Mouse (Mus musculus) erythroid progenitor cell, adult 5-6 weeks (primary cell): ENCODE results near the gene Nptx2. TPM values are rescaled to one million over a fixed set of nuclear protein-coding genes. Genes with fewer than 3 reads are reported as not detected.

Experiments
- ATAC-seq: replicated peaks from 2 replicates; pipeline ENCODE4 v1.8.0; 2016; ENCODE audit warnings: moderate number of reproducible peaks, mild to moderate bottlenecking, moderate TSS enrichment, inconsistent platforms; ENCODE audit not compliant: poor library complexity, low FRiP score, severe bottlenecking
- total RNA-seq, 2 experiments: library from RNA; stranded (forward) in 1 of 2; stranded (reverse) in 1 of 2; fragments of 150-400 nt in 1 of 2; fragments of 186-747, 209-891 nt in 1 of 2; gene quantifications; 2 replicates each; pipeline versions ENCODE4 v1.2.3 to v1.2.4; 2015 to 2017; ENCODE audit warnings: low replicate concordance in 2 of 2

The Nptx2 gene
- total RNA-seq (2015; ENCODE audit: low replicate concordance) (not detected in 2 replicates), total RNA-seq (2017; ENCODE audit: low replicate concordance) (not detected in 2 replicates)

GRCm38 (mm10) chr5:144545653-144546422 is at the start of gene Nptx2:
Gene Nptx2 (plus strand): TSS chr5:144545902.
- no peak for ATAC-seq

GRCm38 (mm10) chr5:144496481-144496880 is 49.2 kb upstream of the Nptx2 start:
- no peak for ATAC-seq

- ATAC-seq: no peak
Measured at GRCm38 (mm10) chr5:144504239-144504638, 41.5 kb upstream of the Nptx2 start.

- ATAC-seq: no peak
Measured at GRCm38 (mm10) chr5:144505731-144506130, 40.0 kb upstream of the Nptx2 start.

- ATAC-seq: no peak
Measured at GRCm38 (mm10) chr5:144506156-144506555, 39.5 kb upstream of the Nptx2 start.

GRCm38 (mm10) chr5:144506689-144507552 is 38.8 kb upstream of the Nptx2 start:
- ATAC-seq: no peak

GRCm38 (mm10) chr5:144509431-144509830 is 36.3 kb upstream of the Nptx2 start:
- no peak for ATAC-seq

- no peak for ATAC-seq
Measured at GRCm38 (mm10) chr5:144514738-144515137, 31.0 kb upstream of the Nptx2 start.

GRCm38 (mm10) chr5:144515241-144515640 is 30.5 kb upstream of the Nptx2 start:
- no peak for ATAC-seq

- no peak for ATAC-seq
Measured at GRCm38 (mm10) chr5:144520096-144520495, 25.6 kb upstream of the Nptx2 start.

GRCm38 (mm10) chr5:144524774-144525173 is 20.9 kb upstream of the Nptx2 start:
- ATAC-seq: no peak

- ATAC-seq: no peak
Measured at GRCm38 (mm10) chr5:144529123-144529522, 16.6 kb upstream of the Nptx2 start.

- ATAC-seq: no peak
Measured at GRCm38 (mm10) chr5:144542711-144543308, 2.9 kb upstream of the Nptx2 start.

GRCm38 (mm10) chr5:144546423-144546995 is 807 bp downstream of the Nptx2 start:
- no peak for ATAC-seq

GRCm38 (mm10) chr5:144547333-144547878 is 1.7 kb downstream of the Nptx2 start:
- ATAC-seq: no peak

GRCm38 (mm10) chr5:144548079-144548631 is 2.5 kb downstream of the Nptx2 start:
- ATAC-seq: no peak

- ATAC-seq: no peak
Measured at GRCm38 (mm10) chr5:144550003-144550402, 4.3 kb downstream of the Nptx2 start.

- no peak for ATAC-seq
Measured at GRCm38 (mm10) chr5:144550622-144551137, 5.0 kb downstream of the Nptx2 start.

- no peak for ATAC-seq
Measured at GRCm38 (mm10) chr5:144556710-144557109, 11.0 kb downstream of the Nptx2 start.
